Mouse (Mus musculus) heart, adult 10 weeks (tissue): ENCODE measurements around the gene Gm11099. TPM values are rescaled to one million over a fixed set of nuclear protein-coding genes. Genes with fewer than 3 reads are reported as not detected.

Experiments used
- polyA plus RNA-seq: library from polyadenylated mRNA; stranded (reverse); fragments of 350-450 nt; fragmentation: Illumina TruSeq; extraction: RNeasy Lipid Tissue Mini Kit (QIAGEN cat#74804); gene quantifications from one replicate; pipeline ENCODE4 v1.2.3, GENCODE M21; 2014; ENCODE audit warnings: low read depth, low replicate concordance

The Gm11099 gene
- not detected for polyA plus RNA-seq

GRCm38 (mm10) chr2:58859134-58859533 is at the start of gene Gm11099:
Gene Gm11099 (plus strand): TSS chr2:58859434.

